9 mouse cellular contexts compared by ENCODE assay signal in genomic region chr8:61515110-61515930, GRCm38 (mm10). TPM values are rescaled to one million over a fixed set of nuclear protein-coding genes. Genes with fewer than 3 reads are reported as not detected.
DNase-seq lines count a peak whose midpoint lies in the region; ATAC-seq lines count a peak whose summit lies in the region.
"Had no signal": no experiment of that assay in that cellular context is flagged by ENCODE, and none has a peak within 500 bp of the region (broad histone marks: within the 10 kb centered on the region; RNA-seq: fewer than 3 reads in every experiment).

No protein-coding gene starts in this region.

- WGBS in neural tube, embryonic 11.5 days, result 75% methylated on average over 24 of the region's 24 CpGs
- WGBS in intestine, embryonic 15.5 days, result 90% methylated on average over 24 of the region's 24 CpGs

- peak overlapping the region; percentile 15; the same call in 1 of the 2 replicates for H3K9ac ChIP-seq in neural tube, embryonic 11.5 days (ENCODE audit: low read length)
- H3K9ac ChIP-seq in intestine, embryonic 15.5 days, result no peak overlapping the region
- H3K9ac ChIP-seq: embryonic facial prominence, embryonic 13.5 days had no signal

- H3K27me3 ChIP-seq in neural tube, embryonic 11.5 days (ENCODE audit: control insufficient read depth, insufficient read depth, low read length), result no peaks in the 10 kb centered on the region
- H3K27me3 ChIP-seq in intestine, embryonic 15.5 days (replicated peaks), result no peaks in the 10 kb centered on the region
- H3K27me3 ChIP-seq: embryonic facial prominence, embryonic 13.5 days had no signal

- peak; percentile 3 for DNase-seq in cerebellum, adult 8-10 months
- DNase-seq in cerebellum, adult 11-12 months, result no peak
- DNase-seq in neural tube, embryonic 11.5 days (ENCODE audit: low spot score), result peak; percentile 44
- no peak for DNase-seq in neural tube, embryonic 10.5 days (ENCODE audit: extremely low spot score, low spot score)
- DNase-seq in retina, postnatal 7 days (ENCODE audit: low read depth, low spot score), result peak; percentile 33
- DNase-seq in right cerebral cortex, postnatal 10 days (ENCODE audit: low spot score in 2 of 2), result no peak
- no peak for DNase-seq in urinary bladder, postnatal 36 days (ENCODE audit: low spot score in 2 of 2)

- H3K4me2 ChIP-seq in neural tube, embryonic 11.5 days (ENCODE audit: low read depth), result no peak overlapping the region; the same call in 1 of the 2 replicates
- H3K4me2 ChIP-seq in intestine, embryonic 15.5 days (replicated peaks), result no peak overlapping the region
- H3K4me2 ChIP-seq: embryonic facial prominence, embryonic 13.5 days had no signal

- no peak overlapping the region for H3K4me3 ChIP-seq in neural tube, embryonic 11.5 days (ENCODE audit: low read depth, low read length)
- H3K4me3 ChIP-seq in intestine, embryonic 15.5 days (replicated peaks), result no peak overlapping the region
- H3K4me3 ChIP-seq: embryonic facial prominence, embryonic 13.5 days had no signal

- H3K36me3 ChIP-seq in neural tube, embryonic 11.5 days (ENCODE audit: control insufficient read depth, insufficient read depth, low read length), result peaks cover 6% of the 10 kb centered on the region; the same call in 1 of the 2 replicates
- peaks cover 28% of the 10 kb centered on the region for H3K36me3 ChIP-seq in intestine, embryonic 15.5 days

- H3K9me3 ChIP-seq in neural tube, embryonic 11.5 days (ENCODE audit: control insufficient read depth, low read length), result no peaks in the 10 kb centered on the region
- H3K9me3 ChIP-seq in intestine, embryonic 15.5 days, result no peaks in the 10 kb centered on the region
- H3K9me3 ChIP-seq: embryonic facial prominence, embryonic 13.5 days had no signal

- peak overlapping the region; percentile 87 for H3K27ac ChIP-seq in neural tube, embryonic 11.5 days (ENCODE audit: low read depth, low read length)
- H3K27ac ChIP-seq in intestine, embryonic 15.5 days, result no peak overlapping the region
- H3K27ac ChIP-seq: embryonic facial prominence, embryonic 13.5 days had no signal

- peak; percentile 46 for ATAC-seq in neural tube, embryonic 11.5 days (ENCODE audit: insufficient read depth, low FRiP score, low TSS enrichment)
- ATAC-seq in intestine, embryonic 15.5 days, result peak; percentile 21; the same call in 1 of the 2 replicates

- peaks cover 5% of the 10 kb centered on the region; the same call in 1 of the 2 replicates for H3K4me1 ChIP-seq in neural tube, embryonic 11.5 days (ENCODE audit: control insufficient read depth, insufficient read depth, low read length)
- H3K4me1 ChIP-seq in intestine, embryonic 15.5 days (replicated peaks), result no peaks in the 10 kb centered on the region

RNA-seq across cellular contexts. Expression of gene Cbr4, which starts 27.8 kb away (rescaled TPM):
- 25.2 and 26.5 TPM in 2 replicates for polyA plus RNA-seq in neural tube, embryonic 11.5 days (2014; fragmentation: Nextera tagmentation; extraction: Ambion mirVana)
- 29.8 and 34.1 TPM in 2 replicates for polyA plus RNA-seq in intestine, embryonic 15.5 days (2015; fragmentation: Nextera tagmentation; extraction: Ambion mirVana)

Comparison
In these comparisons a context has a peak if more than half of its experiments do, and no peak if none do; other contexts are left out.
1. DNase-seq: peak in cerebellum, adult 8-10 months (single experiment), neural tube, embryonic 11.5 days (single experiment) and retina, postnatal 7 days (single experiment); none in cerebellum, adult 11-12 months (single experiment), neural tube, embryonic 10.5 days (single experiment), right cerebral cortex, postnatal 10 days (0 of 2) and urinary bladder, postnatal 36 days (0 of 2).